Mouse (Mus musculus) midbrain, embryonic 10.5 days (tissue): ENCODE measurements around the gene Slc45a3. TPM values are rescaled to one million over a fixed set of nuclear protein-coding genes. Genes with fewer than 3 reads are reported as not detected.
A peak's percentile ranks its signal among the peaks of the same experiment; 100 is the strongest.

Experiments used
- DNase-seq: peaks from one replicate; pipeline ENCODE4 v3.0.0-alpha.2; 2017; ENCODE audit warnings: low spot score
- H3K27ac ChIP-seq: fragments of 300-500 bp; sonication (generic); replicated peaks from 2 replicates; pipeline ENCODE4 v1.5.1; 2016; ENCODE audit warnings: mild to moderate bottlenecking
- H3K27me3 ChIP-seq: fragments of 300-500 bp; sonication (generic); 2 replicates; pipeline ENCODE4 v1.6.1; 2016; ENCODE audit warnings: low read depth, mild to moderate bottlenecking; ENCODE audit not compliant: poor library complexity, severe bottlenecking
- H3K36me3 ChIP-seq: fragments of 300-500 bp; sonication (generic); 2 replicates; pipeline ENCODE4 v1.6.1; 2016; ENCODE audit warnings: mild to moderate bottlenecking, moderate library complexity
- H3K4me1 ChIP-seq: fragments of 300-500 bp; sonication (generic); 2 replicates; pipeline ENCODE4 v1.6.1; 2016
- H3K4me3 ChIP-seq: fragments of 300-500 bp; sonication (generic); 2 replicates; pipeline ENCODE4 v1.5.1; 2016; ENCODE audit warnings: mild to moderate bottlenecking, moderate library complexity
- H3K9me3 ChIP-seq: fragments of 300-500 bp; sonication (generic); replicated peaks from 2 replicates; pipeline ENCODE4 v1.6.1; 2016; ENCODE audit warnings: mild to moderate bottlenecking
- WGBS: fragments of 180-500 bp; shearing (Covaris S2); methylation state at CpG from one replicate; pipeline ENCODE4 v1.1.7; 2016; 5-methylcytosine and 5-hydroxymethylcytosine counted together
- polyA plus RNA-seq: library from polyadenylated mRNA; unstranded; fragments of >200 nt; fragmentation: Nextera tagmentation; extraction: Ambion mirVana; gene quantifications from 2 replicates; pipeline ENCODE4 v1.2.1, GENCODE M21; 2016

The Slc45a3 gene
- 18.6 and 22.3 TPM in 2 replicates for polyA plus RNA-seq

DNA sequence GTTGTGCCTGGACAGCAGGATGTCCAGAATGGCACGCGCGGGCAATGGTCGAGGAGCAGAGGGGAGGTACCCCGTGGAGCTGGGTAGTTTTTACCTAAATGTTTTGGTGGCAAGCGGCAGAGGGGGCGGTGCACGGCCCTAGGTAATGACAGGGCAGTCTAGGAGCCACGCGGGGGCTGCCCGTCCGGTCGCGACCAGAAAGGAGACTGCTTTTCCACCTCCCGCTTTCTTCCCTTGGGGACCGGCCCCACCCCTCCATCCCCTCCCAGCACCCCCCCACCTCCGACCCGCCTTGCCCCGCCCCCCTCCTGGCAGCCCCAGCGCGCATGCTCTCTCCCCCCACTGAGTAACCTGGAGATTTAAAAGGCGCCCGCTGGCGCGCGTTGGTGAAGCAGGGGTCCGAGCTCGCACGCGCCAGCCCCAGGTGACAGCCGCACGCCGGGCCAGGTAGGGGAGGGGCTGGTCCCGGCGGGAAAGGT lies at the start of gene Slc45a3:
Slc45a3 (plus strand) TSS at position 362 of the 479 bp plus-strand sequence.
- Histone ChIP-seq H3K27ac (peak within 1 kb of the TSS; percentile 93), H3K4me1 (peaks cover 68% of the 10 kb centered on the region), H3K4me3 (peak within 1 kb of the TSS; percentile 95), H3K36me3 (no peaks in the 10 kb centered on the region), H3K27me3 (peaks cover 76% of the 10 kb centered on the region), H3K9me3 (no peaks in the 10 kb centered on the region)
- WGBS = under 1% methylated on average over 34 of the region's 35 CpGs
- DNase-seq = peak; percentile 68

DNA sequence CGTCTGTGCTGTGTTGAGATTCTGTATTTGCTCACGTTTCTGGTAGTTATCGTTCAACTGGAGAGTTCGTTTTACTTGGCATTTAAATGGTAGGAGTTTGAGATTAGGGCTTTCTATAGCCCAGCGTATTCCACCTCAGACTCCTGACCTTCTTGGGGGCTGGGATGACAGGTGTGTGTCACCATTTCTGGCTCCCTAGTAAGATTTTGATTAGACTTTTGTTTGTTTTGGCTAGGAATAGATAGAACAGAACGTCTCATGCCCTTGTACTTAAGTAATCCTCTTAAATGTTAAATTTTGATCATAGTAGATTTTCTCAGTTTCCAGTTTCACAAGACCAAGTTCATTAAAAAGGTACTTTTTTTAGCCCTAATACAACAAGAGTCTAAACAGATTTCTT lies 45.1 kb upstream of the Slc45a3 start:
- peaks cover 9% of the 10 kb centered on the region; the same call in 1 of the 2 replicates for H3K4me1 ChIP-seq
- no peaks in the 10 kb centered on the region for H3K9me3 ChIP-seq
- H3K27me3 ChIP-seq = no peaks in the 10 kb centered on the region
- H3K36me3 ChIP-seq = peaks cover 95% of the 10 kb centered on the region
- 90% methylated on average over 6 of the region's 6 CpGs for WGBS
- DNase-seq = no peak
- H3K4me3 ChIP-seq = no peak overlapping the region
- H3K27ac ChIP-seq = no peak overlapping the region

DNA sequence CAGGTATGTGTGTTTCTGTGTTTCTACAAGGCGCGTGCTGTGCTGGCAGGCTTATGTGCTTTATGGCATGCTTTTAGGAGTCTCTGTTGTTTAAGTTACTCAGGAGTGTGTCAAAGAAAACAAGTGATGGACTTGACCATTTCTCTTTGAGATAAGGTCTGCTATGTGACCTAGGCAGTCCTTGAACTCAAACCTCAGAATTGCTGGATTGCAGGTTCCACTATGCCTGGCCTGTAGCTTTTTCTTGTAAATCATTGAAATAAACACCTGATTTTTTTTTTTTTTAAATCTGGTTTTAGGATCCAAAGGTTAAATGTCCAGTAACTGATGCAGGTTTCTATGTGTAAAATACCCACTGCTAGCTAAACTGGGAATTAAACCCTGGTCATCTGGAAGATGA lies 43.7 kb upstream of the Slc45a3 start:
- WGBS = 98% methylated on average over 2 of the region's 2 CpGs
- no peaks in the 10 kb centered on the region for H3K9me3 ChIP-seq

DNA sequence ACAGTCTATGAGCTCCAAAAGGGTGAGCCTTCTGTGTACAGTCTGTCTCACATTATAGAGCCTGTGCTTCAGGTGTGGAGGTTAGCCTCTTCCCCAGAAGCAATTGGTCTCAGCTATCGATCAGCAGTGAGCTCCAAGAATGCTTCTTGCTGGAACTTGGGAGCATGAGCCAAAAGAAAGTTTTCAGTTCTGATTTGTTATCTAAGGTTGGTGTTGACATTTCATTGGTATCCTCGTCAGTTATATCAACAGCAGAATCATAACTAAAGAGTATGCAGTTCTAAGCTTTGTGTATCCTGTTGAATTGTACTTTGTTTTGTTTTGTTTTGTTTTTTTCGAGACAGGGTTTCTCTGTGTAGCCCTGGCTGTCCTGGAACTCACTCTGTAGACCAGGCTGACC lies 40.7 kb upstream of the Slc45a3 start:
- 95% methylated on average over 3 of the region's 3 CpGs for WGBS
- H3K4me1 ChIP-seq = no peaks in the 10 kb centered on the region
- H3K9me3 ChIP-seq = no peaks in the 10 kb centered on the region
- peaks cover 100% of the 10 kb centered on the region for H3K36me3 ChIP-seq
- no peaks in the 10 kb centered on the region for H3K27me3 ChIP-seq
- no peak overlapping the region for H3K4me3 ChIP-seq
- no peak for DNase-seq
- no peak overlapping the region for H3K27ac ChIP-seq

More for the DNA sequence above, 43.7 kb upstream of the Slc45a3 start:
- H3K36me3 ChIP-seq = peaks cover 98% of the 10 kb centered on the region
- no peak overlapping the region for H3K4me3 ChIP-seq
- H3K4me1 ChIP-seq = peaks cover 6% of the 10 kb centered on the region; the same call in 1 of the 2 replicates
- no peak for DNase-seq
- H3K27ac ChIP-seq = no peak overlapping the region
- H3K27me3 ChIP-seq = no peaks in the 10 kb centered on the region

DNA sequence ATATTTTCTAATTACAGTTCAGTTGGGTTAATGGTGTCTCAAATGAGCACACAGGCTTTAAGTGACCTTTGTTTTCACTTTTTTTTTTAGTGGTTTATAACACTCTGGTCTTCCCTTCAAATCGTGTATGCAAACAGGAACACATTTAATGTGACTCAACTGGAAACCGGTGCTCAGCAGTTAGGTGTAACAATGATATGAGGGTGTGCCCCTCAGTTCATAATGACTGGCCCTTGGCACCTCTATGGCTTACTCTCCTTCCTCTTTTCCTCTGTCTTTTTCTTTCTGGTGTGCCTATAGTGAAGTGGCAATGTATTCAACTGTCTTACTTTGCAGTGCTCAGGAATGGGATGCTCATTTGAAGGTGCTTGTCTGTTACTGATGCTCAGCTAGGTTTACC lies 29.3 kb upstream of the Slc45a3 start:
- H3K4me3 ChIP-seq = no peak overlapping the region
- 97% methylated on average over 2 of the region's 2 CpGs for WGBS
- no peaks in the 10 kb centered on the region for H3K4me1 ChIP-seq
- no peaks in the 10 kb centered on the region for H3K9me3 ChIP-seq
- no peak for DNase-seq
- no peak overlapping the region for H3K27ac ChIP-seq
- H3K36me3 ChIP-seq = peaks cover 87% of the 10 kb centered on the region
- H3K27me3 ChIP-seq = no peaks in the 10 kb centered on the region

DNA sequence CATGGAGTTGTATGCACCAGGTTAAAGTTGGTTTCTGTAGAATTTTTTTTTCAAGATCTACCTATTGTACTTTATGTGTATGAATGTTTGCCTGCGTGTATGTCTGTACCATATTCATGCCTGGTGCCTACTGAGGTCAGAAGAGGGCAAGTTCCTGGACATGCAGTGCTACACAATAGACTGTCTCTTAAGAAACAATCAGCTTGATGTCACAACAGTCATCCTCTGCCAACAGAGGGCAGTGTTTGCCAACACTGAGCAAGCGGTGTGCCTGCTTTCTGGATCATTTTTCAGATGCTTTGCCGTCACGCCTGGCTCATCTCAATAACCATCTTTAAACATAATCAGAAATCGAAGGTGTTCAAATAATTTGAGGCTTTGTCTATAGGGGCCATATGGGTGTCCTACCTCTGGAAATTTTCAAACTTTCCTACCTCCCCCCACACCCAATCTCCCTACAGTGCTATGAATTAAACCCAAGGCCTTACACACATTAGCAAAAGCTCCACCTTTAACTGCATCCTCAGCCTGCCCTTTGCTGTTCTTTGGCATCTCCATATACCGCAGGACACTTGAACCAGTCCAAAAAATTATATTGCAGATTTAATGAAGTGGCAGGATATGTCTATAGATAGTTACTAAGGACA lies 25.0 kb upstream of the Slc45a3 start:
- Histone ChIP-seq H3K4me3 (no peak overlapping the region), H3K27ac (no peak overlapping the region), H3K4me1 (peaks cover 15% of the 10 kb centered on the region), H3K36me3 (peaks cover 55% of the 10 kb centered on the region), H3K9me3 (no peaks in the 10 kb centered on the region), H3K27me3 (no peaks in the 10 kb centered on the region)
- peak; percentile 66 for DNase-seq
- WGBS = 64% methylated on average over 6 of the region's 6 CpGs

DNA sequence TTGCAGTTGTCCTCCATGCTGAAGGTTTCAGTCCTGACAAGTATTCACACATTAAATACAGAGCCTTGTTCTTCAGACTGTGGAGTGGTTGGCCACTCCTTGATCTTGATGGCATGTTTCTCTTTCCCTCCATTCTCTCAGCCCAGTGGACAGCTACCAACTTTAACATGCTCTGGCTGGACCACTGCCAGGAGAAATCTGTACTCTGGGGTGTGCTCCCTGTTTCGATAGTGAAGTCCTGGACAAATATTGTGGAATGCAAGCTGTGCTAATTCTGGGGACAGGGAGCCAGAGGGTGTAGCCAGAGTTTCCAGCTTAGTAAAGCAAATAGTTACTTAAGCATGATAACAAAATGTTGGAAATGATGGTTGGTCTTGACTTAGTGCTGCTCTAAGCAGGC lies 24.0 kb upstream of the Slc45a3 start:
- peaks cover 16% of the 10 kb centered on the region for H3K4me1 ChIP-seq
- peaks cover 44% of the 10 kb centered on the region for H3K36me3 ChIP-seq
- H3K4me3 ChIP-seq = no peak overlapping the region
- DNase-seq = no peak
- H3K9me3 ChIP-seq = no peaks in the 10 kb centered on the region
- 91% methylated on average over 1 of the region's 1 CpGs for WGBS
- H3K27me3 ChIP-seq = no peaks in the 10 kb centered on the region
- H3K27ac ChIP-seq = no peak overlapping the region

DNA sequence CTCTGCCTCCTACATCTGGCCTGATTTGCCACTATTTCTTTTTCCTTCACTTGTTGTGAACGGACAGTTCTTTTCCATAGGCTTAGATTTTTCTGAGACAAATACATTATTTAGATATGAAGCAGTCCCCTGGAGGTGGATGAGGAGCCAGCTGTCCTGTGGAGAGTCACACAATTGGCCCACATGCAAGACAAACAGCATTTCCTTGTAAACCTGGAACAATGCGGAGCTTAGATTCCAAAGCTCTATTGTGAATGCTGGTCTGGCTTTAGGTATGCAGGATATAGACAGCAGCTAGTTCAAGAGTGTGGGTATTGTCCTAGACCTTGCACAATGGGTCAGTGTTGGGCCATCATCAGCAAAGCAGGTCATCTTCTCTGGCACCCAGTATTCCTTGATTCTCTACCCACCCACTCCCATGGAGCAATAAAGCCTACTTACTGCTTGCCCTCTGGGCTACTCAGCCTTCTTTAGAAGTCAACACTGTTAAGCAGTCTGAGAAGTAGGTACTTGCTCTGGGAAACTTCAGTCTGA lies 22.0 kb upstream of the Slc45a3 start:
- DNase-seq = no peak
- Histone ChIP-seq H3K4me3 (no peak overlapping the region), H3K27me3 (no peaks in the 10 kb centered on the region), H3K36me3 (peaks cover 25% of the 10 kb centered on the region), H3K9me3 (no peaks in the 10 kb centered on the region), H3K27ac (no peak overlapping the region), H3K4me1 (peaks cover 19% of the 10 kb centered on the region)
- WGBS = 72% methylated on average over 2 of the region's 2 CpGs

DNA sequence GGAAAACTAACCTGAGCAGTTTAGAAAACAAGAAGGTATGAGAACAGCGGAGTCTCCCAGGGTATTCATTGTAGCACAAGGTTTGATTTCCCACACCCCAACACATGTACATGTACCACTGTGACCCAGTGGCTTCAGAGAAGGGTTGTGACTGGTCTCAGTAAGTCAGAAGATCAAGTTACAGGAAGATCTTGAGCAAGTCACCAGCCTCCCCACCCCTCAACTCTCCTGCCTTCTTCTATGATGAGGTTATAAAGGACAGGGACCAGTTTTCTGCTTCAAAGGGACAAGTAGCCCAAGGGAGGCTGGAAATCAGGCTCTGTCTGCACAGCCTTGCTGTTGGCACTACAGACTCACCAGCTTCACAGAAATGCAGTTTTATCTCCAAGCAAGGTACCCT lies 21.3 kb upstream of the Slc45a3 start:
- 100% methylated on average over 1 of the region's 1 CpGs for WGBS
- peaks cover 25% of the 10 kb centered on the region for H3K36me3 ChIP-seq
- H3K4me1 ChIP-seq = peaks cover 23% of the 10 kb centered on the region
- H3K4me3 ChIP-seq = no peak overlapping the region
- H3K27me3 ChIP-seq = no peaks in the 10 kb centered on the region
- no peak for DNase-seq
- no peaks in the 10 kb centered on the region for H3K9me3 ChIP-seq
- H3K27ac ChIP-seq = no peak overlapping the region

DNA sequence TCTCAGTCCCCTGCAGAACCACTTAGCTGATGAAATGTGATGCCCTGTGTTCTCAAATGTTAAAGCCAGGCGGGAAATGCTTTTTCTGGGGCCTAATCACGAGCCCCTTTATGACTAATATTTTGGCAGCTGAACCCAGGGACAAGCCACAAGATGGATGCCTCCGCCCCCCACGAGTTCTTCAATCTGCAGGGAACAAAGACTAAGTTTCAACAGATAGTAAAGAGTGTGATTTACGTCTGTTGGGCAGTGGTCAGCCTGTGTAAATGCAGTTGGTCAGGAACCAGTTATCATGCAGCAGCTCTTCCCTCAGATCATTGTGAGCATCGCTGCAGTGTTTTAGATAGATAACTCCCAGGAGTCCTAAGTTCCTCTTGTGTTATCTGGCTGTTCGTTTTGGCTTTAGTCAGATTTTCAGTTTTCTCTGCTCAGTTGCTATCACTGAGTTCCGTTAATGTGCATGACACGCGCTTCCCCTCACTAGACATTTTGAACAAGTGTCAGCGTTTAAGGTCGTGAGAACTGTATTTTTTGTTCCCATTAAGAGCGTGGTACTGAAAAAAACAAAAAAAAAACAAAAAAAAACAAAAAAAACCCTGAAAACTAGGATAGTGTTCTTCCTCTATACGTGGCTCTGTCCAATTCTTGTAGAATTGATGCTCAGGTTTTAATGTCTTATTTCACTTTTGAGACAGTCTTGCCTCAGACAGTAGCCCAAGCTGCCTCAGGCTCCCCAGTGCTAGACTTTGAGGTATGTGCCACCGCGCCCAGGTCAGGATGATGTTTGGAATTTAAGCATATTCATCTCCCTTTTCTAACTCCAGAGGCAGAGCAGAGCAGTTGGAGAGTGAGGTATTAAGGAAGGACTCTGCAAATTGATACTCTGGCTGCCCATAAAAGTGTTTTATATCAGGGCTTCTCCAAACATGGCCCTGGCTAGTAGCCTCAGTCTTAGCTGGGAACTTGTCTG lies 19.9 kb upstream of the Slc45a3 start:
- H3K4me3 ChIP-seq = no peak overlapping the region
- DNase-seq = no peak
- no peaks in the 10 kb centered on the region for H3K9me3 ChIP-seq
- no peak overlapping the region; the same call in 1 of the 2 replicates for H3K27ac ChIP-seq
- WGBS = 82% methylated on average over 16 of the region's 16 CpGs
- H3K4me1 ChIP-seq = peaks cover 31% of the 10 kb centered on the region
- H3K36me3 ChIP-seq = peaks cover 15% of the 10 kb centered on the region
- no peaks in the 10 kb centered on the region for H3K27me3 ChIP-seq

DNA sequence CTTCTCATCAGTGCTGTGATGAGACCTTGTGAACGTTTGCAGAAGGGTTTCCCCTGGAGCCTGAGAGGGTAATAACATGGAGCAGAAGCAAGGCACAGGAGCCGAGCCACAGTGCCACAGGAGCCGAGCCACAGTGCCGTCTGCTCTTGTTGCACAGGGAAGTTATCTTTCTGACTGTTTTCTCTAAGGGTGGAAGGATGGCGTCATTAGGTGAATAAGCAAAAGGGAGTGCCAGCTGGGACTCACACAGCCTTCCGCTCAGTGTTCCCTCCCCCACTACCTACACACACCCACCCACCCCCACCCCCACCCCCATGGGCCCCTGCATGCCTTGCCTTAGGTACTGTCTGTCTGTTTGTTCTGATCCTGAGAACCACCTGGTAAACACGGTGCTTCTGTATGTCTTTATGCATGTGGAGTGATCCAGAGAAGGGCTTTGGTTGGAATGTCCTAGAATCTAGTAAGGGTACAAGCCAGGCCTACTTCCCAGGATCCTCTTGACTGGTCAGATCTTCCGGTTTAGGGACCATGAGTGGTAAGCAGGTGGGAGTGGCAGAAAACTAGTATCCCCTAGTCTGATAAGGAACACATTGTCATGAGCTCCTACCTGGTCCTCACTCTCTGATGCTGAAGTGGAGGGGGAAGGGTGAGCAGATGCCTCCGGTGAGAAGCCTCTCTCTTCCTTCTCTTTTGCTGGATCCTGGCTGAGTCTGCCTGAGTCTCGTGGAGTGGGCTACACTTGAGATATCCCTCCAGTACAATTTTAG lies 16.9 kb upstream of the Slc45a3 start:
- WGBS = 77% methylated on average over 10 of the region's 10 CpGs

More for the DNA sequence above, 16.9 kb upstream of the Slc45a3 start:
- H3K27ac ChIP-seq = peak overlapping the region; percentile 23; the same call in 1 of the 2 replicates
- no peak for DNase-seq
- H3K27me3 ChIP-seq = no peaks in the 10 kb centered on the region
- no peaks in the 10 kb centered on the region for H3K36me3 ChIP-seq
- H3K4me1 ChIP-seq = peaks cover 31% of the 10 kb centered on the region
- no peak overlapping the region for H3K4me3 ChIP-seq
- no peaks in the 10 kb centered on the region for H3K9me3 ChIP-seq
